Mouse (Mus musculus): ENCODE measurements around the gene Uvrag. TPM values are rescaled to one million over a fixed set of nuclear protein-coding genes. Genes with fewer than 3 reads are reported as not detected.

Gene Uvrag
- total RNA-seq, 2 experiments from 2014 or later: 42.4 to 43.1 TPM

DNA sequence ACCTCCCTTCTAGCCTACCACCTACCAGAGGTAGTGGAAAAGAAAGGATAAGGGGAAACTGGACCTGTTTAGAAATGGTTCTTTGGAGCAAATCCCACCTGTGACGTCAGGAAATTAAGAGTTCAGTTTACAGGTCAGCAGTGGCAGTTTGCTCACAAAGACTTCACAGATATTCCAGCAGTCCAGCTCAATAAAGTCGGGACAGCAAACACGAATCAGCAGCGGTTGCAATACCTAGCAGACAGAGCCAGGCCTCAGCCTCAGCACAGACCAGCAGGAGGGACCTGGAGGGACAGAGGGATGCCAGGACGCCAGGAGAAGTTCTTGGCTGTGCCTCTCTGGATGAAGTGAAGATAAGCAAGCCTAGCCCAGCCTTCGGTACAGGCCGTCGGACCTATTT is 108.9 kb downstream of the Uvrag start:
- no peak for ATAC-seq (ENCODE audit: poor library complexity, severe bottlenecking)

DNA sequence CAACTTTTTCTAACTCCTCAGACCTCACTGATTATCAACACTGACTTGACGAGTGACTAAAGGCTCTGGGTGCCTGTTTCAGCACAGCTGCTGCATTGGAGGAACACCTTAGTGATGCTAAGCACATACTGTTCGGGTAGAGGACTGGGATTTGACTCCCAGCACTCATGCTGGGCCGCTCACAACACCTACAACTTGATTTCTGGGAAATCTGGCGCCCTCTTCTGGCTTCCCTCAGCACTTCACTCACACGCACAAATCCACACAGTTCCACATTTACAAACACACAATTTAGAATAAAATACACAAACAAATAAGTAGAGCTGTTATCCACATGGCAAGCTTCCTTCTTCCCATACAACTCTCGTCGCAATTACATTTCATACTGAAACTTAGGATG is 112.8 kb downstream of the Uvrag start:
- no peak for ATAC-seq (ENCODE audit: poor library complexity, severe bottlenecking)

DNA sequence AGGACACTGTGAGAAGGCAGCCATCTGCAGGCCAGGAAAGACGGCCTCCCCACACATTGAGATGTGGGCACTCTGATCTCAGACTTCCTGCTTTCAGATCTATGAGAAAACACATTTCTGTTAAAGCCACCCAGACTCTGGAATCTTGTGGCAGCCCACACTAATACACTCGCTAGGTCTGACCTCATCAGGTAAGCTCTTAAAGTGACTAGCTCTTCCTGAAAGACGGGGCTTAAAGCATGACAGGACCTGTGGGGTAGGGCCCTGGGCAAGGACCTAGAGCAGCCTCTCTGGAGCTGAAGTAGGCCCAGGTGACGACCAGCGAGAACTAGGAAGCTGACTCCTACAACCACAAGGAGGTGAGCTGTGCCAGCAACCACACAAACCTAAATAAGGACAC is 113.8 kb downstream of the Uvrag start:
- peak; percentile 45 for ATAC-seq (ENCODE audit: poor library complexity, severe bottlenecking)

DNA sequence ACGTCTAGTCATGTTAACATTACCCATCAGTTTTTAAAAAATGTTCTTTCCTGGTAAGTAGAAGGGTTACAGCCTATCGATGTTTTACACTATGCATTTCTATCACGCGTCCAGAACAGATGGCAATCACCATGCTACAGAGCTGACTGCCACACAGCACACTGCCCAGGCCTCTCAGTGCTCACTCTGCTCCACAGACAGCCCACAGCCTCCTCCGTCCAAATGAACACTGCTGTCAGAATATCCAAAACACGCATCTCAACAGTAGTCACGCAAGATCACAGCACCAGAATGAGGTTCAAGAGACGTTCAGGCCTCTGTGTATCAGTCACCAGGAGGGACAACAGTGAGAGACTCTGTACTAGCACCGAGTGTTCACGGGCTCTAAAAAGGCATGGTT is 115.0 kb downstream of the Uvrag start:
- no peak for ATAC-seq (ENCODE audit: poor library complexity, severe bottlenecking)

DNA sequence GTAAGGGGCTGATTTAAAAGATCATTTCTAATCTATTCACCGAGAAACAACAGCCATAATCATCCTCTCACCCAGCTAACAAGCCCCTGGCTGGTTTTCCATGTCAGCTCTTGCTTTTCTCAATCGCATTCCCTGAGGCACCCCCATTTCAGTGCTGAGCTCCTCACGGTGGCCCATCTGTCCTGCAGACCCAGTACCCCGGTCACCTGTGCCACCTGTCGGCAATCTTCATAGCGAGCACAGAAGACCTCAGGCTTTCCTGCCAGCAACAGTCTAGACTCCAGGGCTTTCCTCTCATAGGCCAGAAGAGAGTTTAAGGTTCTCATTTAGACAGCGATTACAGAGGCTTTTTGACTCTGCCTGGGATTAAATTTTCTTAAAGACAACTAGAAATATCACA is 115.7 kb downstream of the Uvrag start:
- no peak for ATAC-seq (ENCODE audit: poor library complexity, severe bottlenecking)

DNA sequence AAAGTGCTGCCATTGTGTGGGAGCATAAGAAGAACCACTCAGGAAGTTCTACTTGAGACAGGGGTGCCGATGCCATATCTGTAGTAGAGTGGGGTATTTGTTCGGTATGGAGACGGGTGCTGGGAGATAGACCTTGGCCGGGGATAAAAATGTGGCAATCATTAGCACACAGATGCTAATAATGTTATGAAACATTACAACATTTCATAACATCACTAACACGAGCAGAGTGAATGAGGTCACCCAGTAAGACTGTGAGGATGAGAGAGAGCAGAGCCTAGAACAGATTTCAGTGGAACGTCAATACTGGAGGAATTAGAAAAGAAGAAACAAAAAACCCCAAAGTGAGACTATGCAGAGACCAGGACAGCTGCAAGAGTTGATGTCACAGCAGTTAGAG is 116.2 kb downstream of the Uvrag start:
- ATAC-seq (ENCODE audit: poor library complexity, severe bottlenecking): no peak

DNA sequence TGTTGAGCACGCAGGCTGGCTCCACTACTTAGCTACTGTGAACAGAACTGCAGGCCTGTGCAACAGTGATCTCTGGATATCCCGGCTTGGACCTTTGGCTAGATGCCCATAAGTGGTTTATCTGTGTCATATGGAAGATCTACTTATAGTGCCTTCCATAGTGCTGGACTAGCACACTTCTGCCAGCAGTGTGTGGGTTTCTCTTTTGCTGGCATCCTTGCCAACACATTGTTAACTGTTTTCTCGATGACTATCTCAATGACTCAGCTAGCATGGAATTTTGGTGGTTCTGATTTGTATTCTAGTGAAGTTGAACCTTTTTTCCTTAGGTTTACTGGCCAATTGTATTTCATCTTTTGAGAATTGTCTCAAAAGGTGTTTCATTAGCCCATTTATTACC is 117.0 kb downstream of the Uvrag start:
- ATAC-seq (ENCODE audit: poor library complexity, severe bottlenecking): no peak

DNA sequence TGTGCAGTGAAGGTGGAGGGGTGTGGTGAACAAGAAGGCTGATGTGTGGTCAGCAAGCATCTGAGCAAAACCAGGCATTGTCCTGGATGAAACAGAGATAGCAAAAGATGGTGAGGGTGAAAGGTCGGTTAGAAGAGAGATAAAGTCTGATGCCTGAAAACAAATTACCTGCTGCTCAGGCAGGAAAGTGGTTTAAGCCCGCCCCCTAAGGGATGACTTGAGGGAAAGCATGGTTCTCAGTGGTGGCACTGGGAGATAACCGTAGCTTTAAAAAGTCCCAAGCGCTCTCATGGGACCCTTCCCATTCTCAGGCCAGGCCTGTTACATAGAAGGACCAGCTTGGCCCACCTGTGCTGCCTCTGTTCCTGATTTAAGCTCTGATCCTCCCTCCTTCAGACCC is 119.7 kb downstream of the Uvrag start:
- no peak for ATAC-seq (ENCODE audit: poor library complexity, severe bottlenecking)

DNA sequence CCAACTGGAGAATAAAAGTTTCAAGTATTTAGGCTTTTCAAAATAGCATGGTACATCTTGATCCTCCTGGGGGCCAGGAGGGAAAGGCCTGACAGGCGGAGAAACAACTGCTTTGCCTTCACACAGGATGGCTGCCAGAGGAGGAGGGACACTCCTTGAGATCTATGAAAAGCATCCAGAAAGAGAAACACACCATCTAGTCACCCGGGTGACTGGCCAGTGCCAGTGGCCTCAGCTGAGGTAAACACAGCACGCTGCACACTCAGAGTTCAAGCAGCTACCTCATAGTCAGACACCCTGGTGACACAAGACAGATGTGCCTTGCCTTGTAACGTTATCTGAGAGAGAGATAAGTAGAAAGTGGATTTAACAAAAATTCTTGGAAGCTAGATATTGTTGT is 120.6 kb downstream of the Uvrag start:
- no peak for ATAC-seq (ENCODE audit: poor library complexity, severe bottlenecking)

DNA sequence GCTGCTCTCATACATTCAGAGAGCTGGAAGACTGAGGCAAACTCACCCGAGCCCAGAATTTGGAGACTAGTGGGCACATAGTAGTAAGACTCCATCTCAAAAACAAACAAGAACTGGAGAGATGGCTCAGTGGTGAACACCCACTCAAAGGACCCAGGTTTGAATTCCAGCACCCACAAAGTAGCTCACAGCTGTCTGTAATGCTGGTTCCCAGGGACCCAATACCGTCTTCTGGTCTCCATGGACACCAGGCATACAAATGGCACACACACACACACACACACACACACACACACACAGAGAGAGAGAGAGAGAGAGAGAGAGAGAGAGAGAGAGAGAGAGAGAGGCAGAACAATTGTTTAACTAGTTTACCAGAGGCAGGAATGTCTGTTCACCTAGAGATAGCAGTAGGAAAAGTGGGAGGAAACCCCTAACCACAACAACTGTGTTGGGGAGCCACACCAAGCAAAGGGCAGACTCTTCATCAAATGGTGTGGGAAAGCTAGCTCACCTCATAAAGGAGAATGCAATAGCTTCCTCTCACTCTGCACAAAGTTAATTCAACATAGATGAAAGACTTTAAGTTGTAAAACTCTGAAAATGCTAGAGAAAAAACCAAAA is 123.6 kb downstream of the Uvrag start:
- no peak for ATAC-seq (ENCODE audit: poor library complexity, severe bottlenecking)

DNA sequence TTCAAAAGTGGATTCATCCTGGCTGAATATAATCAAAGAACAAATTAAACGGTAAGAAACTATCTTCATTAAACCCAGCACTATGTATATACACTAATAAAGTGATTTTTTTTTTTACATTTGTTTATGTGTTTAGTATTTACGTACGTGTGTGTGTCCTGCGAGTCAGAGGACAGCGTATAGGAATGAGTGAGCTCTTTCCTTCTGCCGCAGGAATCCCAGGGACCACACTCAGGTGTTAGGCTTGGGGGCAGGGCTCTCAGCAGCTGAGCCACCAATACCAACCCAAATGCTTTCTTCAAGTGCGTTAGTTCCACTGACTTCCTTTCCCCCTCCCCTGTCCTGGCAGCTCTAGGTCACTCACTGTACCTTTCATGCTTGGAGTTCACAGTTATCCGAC is 125.0 kb downstream of the Uvrag start:
- ATAC-seq (ENCODE audit: poor library complexity, severe bottlenecking): no peak

DNA sequence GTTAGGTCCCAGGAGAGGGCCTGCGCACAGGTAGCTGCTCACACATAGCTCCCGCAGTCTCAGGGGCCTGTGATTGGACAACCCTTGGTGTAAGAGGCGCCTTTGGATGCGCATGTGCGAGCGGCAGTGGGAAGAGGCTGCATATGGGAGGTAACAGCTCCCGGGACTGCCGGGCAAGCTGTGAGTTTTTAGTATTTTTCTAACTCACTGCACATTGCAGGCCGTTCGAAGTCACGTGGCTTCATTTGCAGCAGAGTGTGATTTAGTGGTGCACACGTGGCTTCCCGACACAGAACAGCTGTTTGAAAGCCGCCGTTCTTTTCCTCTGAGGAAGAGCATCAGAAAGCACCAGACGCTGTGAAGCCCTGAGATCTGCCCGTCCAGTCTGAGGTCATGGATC is 125.5 kb downstream of the Uvrag start:
- ATAC-seq (ENCODE audit: poor library complexity, severe bottlenecking): no peak

DNA sequence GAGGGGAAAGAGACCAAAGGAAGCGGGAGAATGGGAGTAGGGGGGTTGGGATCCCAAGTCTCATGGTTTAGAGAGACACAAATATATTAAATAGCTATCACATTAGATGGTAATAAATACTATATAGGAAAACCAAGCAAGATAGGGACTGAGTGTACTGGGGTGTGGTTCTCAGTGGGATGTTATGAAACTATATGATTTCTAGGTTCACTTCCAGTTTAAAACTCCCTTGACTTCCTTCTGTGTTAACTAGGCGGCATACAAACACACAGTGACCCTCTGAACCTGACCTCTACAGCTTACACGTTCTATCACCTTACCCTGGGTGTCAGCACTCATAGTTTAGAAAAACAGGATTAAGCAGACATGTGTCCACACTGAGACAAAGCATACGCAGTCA is 126.3 kb downstream of the Uvrag start:
- peak; percentile 63; the same call in 1 of the 2 replicates for ATAC-seq (ENCODE audit: poor library complexity, severe bottlenecking)

DNA sequence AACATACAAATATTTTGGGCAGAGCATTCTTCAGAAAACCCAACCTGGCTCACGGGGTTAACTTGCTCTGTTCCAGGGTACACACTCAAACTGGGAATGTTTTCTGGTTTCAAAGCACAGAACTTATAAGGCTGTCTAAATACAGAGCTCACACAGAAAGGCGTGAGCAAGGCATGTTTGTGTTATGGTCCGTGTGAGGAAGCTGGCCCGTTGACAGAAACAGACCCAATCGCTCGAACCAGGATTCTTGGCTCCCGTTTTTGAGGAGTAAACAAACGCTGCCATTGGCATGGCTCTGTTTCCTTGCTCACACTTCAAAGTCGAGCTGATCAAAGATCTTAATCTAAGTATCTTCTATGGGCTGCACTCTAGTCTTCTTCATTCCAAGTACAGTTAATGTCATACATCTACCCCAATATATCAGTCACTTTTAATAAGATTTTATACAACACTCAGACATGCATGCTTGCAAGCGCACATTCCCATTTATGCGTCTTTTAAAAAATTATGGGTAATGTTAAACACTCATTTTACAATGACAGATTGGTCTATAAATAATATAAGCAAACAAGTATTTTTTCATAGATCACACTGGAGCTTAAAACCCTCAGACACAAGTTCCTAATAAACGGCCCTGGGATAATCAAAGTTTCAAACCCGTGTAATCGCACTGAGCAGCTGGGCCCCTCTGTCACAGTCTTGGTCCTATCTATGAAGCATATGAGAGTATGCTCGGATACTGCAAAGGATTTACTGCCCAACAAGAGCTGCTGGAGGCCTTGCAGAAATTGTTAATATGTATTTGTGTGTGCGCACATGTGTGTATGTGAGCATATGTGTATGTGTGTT is 133.2 kb downstream of the Uvrag start:
- ATAC-seq (ENCODE audit: poor library complexity, severe bottlenecking): no peak

DNA sequence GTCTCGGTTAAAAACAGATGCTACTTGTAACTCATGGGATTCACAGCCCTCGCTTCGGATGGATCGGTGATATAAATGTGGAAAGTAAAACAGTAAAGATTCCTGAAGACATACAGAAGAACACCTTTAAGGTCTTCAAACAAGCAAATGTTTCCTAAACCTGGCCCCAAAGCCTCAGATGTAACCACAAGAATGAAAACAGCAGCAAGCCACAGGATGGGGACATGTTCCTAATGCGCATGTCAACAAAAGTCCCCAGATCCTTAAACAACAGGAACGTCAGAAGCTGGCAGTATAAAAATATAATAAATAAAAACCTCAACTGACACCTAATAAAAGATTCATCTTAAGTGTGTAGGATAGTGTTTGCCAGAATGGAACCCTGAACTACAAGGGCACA is 137.7 kb downstream of the Uvrag start:
- ATAC-seq (ENCODE audit: poor library complexity, severe bottlenecking): no peak

DNA sequence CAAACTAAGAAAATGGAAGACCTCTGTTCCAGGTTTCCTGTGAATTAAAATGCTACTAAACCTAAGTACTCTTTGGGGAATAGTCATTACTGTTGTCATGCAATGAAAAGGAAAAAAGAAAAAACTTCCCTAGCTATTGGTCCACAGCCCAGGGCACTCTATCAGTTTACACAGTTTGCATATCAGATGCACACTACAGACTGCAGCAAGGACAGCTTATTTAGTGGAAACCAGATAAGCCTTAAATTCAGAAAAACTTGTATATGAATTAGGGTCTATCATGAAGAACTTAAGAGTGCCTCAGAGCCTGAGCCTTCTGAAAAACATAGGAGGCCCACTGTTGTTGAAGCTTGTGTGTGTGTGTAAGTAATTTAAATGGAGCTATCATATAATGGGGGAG is 142.2 kb downstream of the Uvrag start:
- ATAC-seq (ENCODE audit: poor library complexity, severe bottlenecking): no peak

DNA sequence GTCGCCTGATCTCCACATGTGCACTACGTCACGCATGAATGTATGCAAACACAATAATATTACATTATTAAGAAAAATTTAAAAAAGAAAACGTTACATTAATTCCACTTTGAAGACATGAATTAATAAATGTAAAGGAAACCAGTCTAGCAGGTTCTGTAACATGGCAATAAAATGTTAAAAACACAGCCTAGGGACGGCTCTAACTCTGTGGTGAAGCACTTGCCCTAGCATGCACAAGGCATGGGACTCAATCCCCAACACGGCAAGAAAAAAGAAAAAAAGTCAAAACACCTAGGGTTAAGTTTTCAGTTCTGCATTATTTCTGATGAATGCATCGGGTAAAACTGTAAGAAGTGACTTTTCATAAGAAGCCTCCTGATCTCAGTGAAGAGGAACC is 143.2 kb downstream of the Uvrag start:
- ATAC-seq (ENCODE audit: poor library complexity, severe bottlenecking): no peak

DNA sequence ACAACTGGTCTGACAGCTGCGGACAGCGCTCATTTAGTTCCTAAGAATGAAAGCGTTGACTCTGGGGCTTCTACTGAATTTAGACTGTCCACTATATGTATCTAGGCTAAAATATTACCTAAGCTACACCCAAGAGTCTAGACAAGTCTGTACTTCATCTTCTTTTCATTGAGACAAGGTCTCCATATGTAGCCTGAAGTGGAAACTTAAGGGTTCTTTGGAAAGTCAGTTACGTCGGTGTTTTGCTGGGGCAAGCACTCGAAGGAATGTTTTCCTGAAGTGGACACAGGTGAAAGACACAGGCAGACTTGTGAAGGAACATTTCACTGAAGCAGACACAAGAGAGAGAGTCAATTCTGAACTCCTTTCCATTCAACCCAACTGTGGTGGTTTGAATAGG is 144.2 kb downstream of the Uvrag start:
- no peak for ATAC-seq (ENCODE audit: poor library complexity, severe bottlenecking)

DNA sequence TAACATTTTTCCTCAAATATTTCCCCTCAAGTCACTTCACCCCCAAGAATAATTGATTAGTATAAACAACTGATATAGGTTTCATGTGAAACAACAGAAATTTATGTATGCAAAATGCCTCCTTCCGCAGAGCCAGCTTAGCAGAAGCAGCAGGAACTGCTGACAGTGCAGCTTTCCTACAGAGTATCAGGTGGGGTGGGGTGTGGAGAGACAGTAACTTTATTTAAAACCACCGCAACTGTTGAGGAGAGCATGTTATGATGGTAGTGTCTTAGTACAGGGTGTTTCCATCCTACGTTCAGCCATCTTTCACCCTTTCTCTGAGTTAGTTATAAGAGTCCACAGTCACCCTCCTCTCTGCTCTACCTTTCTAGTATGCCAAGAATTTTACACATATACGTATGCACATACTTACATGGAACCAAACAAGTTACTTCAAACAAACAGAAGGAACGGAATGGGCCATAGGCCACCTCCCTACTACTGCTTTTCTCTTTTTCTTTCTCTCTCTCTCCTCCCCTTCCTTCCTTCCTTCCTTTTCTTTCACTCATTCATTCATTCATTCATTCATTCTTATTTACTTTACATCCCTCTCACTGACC is 145.7 kb downstream of the Uvrag start:
- ATAC-seq (ENCODE audit: poor library complexity, severe bottlenecking): no peak

DNA sequence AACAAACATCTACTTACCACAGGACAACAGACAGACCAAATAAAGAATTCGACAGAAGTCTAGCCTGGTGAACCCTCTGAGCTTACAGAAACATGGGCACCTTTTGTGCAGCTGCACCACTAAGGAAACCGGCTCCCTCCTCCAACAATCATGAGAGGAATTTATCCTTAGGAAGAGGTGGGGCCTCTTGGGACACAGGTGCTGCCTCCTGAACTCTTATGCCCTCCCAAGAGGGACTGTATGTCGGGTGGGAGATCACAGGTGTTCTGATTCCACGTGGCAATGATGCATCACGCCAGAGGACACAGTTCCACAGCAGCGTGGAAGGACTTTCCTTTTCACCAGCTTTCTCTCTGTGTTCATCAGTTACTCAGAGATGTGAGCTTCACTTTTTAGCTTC is 146.8 kb downstream of the Uvrag start:
- ATAC-seq (ENCODE audit: poor library complexity, severe bottlenecking): no peak

DNA sequence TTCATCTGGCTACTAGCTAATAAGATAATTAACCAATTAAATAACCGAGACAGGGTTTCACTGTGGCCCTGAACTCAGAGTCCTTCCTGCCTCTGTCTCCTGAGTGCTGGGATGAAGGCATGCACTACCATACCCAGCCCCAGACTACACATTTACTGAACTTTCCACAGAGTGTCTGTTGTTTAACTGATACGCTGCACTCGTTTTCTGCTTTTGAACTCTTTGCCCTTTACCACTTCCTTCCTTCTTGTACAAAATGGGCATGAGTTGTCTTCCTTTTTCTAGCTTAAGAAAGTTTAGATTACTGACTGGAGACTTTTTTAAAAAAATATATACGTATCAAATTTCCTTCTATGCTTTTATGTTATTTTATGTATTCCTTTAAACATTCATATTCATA is 147.5 kb downstream of the Uvrag start:
- 0 out of 2 replicates have a peak, but pooled peaks have one; percentile 24 for ATAC-seq (ENCODE audit: poor library complexity, severe bottlenecking)

DNA sequence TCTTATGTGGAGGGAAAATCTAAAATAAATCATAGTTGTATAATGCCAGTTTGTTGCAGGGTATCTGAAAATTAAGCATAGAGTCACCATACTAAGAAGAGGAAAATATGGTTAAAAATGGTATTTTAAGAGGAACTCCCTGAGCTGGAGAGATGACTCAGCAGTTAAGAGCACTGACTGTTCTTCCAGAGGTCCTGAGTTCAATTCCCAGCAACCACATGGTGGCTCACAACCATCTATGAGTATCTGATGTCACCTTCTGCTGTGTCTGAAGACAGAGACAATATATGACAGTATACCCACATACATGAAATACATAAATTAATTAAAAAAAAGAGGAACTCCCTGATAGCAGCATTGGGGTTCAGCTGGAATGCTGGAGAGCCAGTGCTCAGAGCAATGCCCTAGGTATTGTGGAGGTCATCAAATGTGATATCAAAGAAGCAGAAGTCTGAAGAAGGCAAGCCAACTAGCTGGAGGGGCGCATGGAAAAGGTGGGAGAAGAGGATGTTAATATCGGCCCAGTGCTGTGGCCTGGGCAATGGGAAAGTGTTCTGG is 149.7 kb downstream of the Uvrag start:
- no peak for ATAC-seq (ENCODE audit: poor library complexity, severe bottlenecking)
